Mouse (Mus musculus) bone marrow macrophage, adult 2 months (primary cell): ENCODE measurements around the gene Inpp5k.

ENCODE experiments used
- CTCF ChIP-seq: IDR thresholded peaks from 2 replicates; pipeline ENCODE4 v1.5.1; 2012; ENCODE audit warnings: low read depth, mild to moderate bottlenecking, low read length, moderate library complexity
- POLR2A ChIP-seq: IDR thresholded peaks from 2 replicates; pipeline ENCODE4 v1.6.1; 2012; ENCODE audit warnings: mild to moderate bottlenecking, low read depth, low read length, borderline replicate concordance

- TF ChIP-seq CTCF = 0 out of 2 replicates have a peak, but pooled peaks have one; percentile 19
- TF ChIP-seq POLR2A = no peak
These were observed 22.3 kb downstream of the Inpp5k start for GRCm38 (mm10) chr11:75652942-75653684.
